Mouse (Mus musculus) mature B cell (primary cell): ENCODE measurements around the gene Armc12.
"Not testable (repeated sequence)": the region's sequence is repeated elsewhere in the genome, so short reads cannot be mapped to it uniquely, and the experiment has no call there.

Experiments used
- in situ Hi-C: fragments of 300-500 bp; cut with MboI; formaldehyde crosslinking; loops from 2 replicates; pipeline ENCODE4 v1.14.3; 2019

The Armc12 gene

DNA sequence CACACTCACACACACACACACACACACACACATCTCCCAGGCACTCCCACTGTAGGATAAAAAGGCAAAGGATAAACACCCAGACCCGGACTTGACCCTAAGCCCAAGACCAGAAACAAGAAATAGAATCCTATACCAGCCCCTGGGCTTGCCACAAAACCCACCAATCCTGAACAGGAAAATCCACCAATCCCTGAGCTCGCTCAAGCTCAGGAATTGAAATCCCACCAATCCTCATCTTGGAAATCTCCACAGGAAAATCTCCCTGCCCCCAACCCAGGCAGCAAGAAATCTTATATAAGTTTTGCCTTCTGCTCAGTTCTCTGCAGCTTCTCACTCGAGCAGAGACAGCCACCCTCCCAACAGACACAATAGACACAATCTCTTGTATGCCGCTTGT, 1.5 kb upstream of the Armc12 start:
- in situ Hi-C loops: loop anchor here (25.0 kb wide), 1 partner anchor 142 kb away; no protein-coding TSS in a partner anchor

DNA sequence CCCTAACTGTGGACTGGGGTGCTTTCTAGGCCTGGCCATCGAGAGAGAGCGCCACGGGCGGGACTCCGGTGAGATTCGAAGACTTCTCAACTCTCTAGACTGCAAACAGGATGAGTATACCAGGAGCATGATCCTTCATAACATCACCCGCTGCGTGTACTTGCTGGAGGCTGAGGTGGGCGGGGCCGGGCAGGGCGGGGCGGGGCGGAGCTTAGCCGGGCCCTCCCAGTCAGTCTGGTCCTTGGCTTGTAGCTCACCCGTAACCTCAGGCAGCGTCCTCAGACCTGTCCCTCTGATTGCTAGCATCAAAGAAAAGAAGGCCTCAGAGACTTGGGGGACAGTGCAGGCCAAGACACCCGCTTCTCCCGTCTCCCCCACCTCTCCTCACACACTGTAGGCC, 1.3 kb downstream of the Armc12 start:
- in situ Hi-C loops: loop anchor here (25.0 kb wide), 1 partner anchor 145 kb away; no protein-coding TSS in a partner anchor

DNA sequence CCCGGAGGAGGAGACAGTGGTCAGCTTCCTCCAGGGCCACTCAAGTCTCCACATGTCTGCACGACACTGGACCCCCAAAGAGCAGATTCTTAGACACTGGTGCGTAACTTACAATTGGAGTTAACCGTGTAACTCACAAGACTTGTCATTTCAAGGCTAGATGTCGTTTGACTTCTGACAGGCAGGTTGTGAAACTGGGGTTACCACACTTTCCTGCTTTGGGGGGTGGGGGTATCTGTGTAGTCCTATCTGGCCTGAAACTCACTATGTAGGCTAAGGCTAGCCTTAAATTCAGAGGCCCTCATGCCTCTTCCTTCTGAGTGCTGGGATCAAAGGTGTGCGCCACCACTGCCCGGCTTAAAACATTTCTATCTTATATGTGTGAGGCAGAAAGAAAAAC, 2.0 kb downstream of the Armc12 start:
- in situ Hi-C loops: loop anchor here (25.0 kb wide), 1 partner anchor 145 kb away; no protein-coding TSS in a partner anchor

DNA sequence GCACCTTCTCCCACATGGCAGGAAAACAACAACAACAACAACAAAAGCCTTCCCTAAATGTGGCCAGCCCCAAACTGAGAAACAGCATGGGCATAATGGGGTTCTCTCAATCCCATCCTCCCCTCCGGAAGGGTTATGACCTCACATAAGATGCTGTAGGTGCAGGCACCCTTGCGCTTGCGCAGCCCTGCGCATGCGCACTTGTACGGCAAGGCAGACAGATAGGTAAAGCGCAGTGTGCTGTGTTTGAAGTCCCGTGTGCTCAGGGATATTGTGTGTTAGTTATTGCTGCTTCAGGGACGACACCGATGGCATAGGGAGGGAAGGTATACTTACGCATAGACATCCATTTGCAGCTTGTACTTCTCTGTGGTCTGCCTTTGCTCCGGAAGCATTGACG, 2.7 kb downstream of the Armc12 start:
- in situ Hi-C loops: loop anchor here (25.0 kb wide), 1 partner anchor 146 kb away; no protein-coding TSS in a partner anchor

DNA sequence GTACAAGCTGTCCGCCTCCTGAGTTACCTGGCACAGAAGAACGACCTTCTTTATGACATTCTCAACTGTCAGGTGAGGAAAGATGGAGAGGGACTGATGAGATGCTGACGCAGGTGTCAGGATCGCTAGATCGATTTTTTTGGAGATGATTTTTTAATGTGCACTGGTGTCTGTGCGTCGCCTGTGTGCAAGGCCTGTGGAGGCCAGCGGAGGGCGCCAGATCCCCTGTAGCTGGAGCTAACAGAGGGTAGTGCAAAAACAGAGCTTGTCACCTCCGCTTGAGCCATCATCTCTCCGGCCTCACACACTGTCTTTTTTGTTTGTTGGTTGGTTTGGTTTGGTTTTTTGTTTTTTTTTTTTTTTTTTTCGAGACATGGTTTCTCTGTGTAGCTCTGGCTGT, 7.3 kb downstream of the Armc12 start:
- in situ Hi-C loops: loop anchor here (25.0 kb wide), 1 partner anchor 151 kb away; no protein-coding TSS in a partner anchor

DNA sequence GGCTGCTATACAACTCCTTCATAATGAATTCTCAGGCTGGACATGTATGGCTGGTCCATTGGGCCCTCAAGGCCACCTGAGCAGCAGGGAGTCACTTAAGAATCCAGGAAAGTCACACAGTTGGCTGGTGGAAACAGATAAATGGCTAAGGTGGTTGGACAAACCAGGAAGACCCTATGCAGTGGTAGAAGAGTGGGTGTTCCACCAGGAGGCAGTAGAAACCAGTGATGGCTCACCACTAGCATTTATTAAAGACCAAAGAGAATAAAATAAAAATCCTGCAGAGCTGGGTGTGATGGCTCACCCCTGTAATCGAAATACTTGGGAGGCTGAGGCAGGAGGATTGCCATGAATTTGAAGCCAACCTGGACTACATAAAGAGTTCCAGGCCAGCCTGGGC, 16.3 kb downstream of the Armc12 start:
- in situ Hi-C loops: loop anchor here (25.0 kb wide), 1 partner anchor 160 kb away; no protein-coding TSS in a partner anchor

DNA sequence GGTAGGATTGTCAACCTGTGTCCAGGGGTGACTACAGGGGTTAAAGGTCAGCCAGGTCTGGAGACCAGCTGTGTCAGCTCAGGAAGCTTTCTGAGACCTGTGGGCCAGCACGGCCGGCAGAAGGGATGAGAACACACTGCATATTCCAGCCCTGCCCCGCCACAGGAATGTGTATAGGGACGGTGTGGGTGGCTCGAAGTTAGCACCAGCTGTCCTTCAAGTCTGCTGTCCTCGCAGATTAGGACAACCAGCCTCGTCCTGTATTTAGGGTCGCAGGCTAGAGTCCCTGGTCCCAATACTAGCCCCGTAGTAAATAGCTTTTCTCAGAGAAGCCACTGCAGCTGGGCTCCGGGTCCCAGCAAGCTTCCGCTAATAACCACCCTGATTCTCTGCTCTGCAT, 17.9 kb downstream of the Armc12 start:
- in situ Hi-C loops: loop anchor here (25.0 kb wide), 1 partner anchor 161 kb away; no protein-coding TSS in a partner anchor

DNA sequence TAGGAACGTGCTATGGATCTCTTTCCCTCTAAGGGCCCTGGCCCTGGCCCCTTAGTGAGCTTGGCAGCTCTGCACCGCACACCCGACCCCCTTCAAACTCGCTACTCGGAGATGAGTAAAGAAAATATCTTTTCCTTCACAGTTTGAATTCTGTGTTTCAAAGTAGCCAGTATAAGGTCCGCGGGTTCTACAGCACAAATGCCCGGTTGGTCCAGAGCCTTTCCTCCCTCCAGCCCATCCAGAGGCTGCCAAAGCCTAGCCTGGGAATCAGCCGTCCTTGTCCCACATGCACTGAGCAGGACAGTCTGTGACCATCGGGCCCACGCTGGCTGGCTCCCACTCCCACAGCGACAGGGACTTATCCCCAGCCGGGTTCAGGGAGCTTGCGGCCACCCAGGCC, 18.5 kb downstream of the Armc12 start, which contains the start of gene Clpsl2:
Gene Clpsl2, plus strand, starts transcription at position 301 of the 400 bp plus-strand sequence.
- in situ Hi-C loops: loop anchor here (25.0 kb wide), 1 partner anchor 162 kb away; no protein-coding TSS in a partner anchor

DNA sequence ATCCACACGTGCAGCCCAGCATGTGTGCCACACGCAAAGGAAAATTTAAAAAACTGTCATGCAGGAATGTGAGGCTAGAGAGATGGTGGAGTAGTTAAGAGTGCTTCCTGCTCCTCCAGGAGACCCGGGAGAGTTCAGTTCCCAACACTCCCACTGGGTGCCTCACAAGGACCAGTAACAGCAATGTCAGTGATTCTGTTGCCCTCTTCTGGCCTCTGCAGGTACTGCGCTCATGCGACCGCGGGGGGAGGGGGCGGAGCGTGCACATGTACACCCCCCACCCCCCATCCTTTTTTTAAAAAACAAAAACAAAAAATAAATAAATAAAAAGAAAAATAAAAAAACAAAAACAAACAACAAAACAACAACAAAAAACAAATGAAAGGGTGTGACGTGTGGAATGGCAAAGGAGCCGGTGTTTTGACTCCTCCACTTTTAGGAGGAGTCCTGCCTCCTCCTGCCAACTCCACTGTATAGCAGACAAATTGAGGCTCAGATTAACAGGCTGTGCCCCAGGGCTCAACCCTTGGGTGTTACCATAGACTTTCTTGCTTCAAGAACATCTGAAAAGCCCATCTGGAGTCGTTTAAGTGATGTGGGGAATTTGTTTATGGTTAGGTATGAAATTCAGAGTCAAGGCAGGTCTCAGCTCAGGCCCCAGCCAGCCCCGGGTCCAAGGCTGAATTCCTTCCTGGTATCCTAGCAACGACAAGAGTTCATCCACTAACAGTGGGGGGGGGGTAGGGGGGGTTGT, 22.6 kb downstream of the Armc12 start:
- in situ Hi-C loops: no loop called here

DNA sequence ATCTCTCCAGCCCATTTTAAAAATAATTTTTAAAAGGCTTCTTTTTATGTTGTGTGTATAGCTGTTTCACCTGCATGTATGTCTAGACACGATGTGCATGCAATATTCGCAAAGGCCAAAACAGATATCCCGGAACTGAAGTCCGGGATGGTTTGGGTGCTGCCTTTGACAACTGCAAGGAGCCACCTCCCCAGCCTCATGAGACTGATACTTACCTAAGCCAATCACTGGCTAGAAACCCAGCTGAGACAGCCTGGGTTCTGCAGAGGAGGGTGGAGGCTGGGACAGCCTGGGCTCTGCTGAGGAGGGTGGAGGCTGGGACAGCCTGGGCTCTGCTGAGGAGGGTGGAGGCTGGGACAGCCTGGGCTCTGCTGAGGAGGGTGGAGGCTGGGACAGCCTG, 23.4 kb downstream of the Armc12 start:
- in situ Hi-C loops: not testable (repeated sequence)

DNA sequence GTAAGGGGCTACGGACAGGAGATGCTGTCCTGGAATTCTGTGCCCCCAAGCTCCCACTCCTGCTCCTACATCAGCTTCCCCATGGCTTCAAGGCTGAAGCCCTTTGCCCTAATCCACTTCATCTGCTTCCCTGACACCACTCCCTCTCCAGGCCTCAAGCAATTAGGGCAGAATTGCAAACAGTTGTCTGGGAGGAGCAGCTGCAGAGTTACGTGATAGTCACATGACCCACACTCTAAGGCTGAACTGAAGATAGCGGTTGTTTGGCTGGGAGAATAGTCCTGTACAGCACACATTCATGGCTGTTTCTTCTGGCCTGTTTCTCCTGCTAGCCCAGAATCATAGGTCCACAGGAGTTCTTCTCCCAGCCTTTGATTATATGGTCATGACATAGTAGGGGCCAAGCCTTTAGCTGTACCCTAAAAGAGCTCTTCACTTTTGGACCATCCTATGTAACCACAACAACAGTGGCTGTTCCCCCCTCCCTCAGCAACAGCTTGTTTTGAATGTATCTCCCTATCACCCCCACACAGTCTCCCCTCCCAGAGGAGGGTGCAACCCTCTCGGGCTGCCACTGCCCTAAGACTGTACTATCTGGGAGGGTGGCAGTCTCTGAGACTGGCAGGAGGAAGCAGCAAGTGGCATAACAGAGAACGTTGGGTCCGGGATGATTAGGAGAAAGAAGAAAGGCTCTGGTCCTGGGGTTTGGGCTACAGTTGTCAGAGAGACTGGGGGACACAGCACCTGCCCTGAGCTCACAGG, 26.2 kb downstream of the Armc12 start:
- in situ Hi-C loops: no loop called here

DNA sequence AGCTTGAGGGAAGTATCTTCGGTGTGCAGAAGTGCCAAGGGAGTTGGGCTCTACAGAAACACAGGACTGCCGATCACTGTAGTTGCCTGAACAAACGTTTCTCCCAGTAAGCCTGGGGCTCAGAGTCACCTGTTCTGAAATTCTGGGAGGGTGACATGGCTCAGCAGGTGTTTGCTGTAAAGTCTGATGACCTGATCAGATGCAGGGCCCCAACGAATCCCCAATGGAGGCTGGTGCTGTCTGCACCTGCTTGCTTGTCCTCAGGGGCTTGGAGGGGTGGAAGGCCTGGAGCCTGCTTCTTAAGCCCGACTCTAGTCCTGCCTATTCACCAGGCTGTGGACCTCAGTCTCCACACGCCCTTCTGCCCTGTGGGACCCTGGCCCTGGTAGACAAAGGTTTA, 27.2 kb downstream of the Armc12 start:
- in situ Hi-C loops: no loop called here

DNA sequence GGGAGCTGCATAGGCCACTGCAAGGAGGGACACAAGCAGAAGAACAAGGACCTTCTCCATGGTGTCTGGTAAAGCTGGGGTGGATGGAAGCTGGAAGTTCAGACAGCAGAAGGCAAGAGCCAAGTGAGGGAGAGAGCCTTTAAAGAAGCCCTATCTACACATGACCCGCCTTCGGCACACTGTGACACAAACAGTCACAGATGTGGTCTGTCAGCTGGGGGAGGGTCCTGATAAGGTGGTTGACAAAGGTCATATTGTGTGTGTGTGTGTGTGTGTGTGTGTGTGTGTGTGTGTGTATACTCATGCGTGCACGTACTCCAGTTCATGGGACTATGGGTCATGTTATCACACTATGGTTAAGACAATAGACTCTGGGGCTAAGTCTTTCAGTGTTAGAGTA, 30.0 kb downstream of the Armc12 start, which contains the start of gene Clps:
Gene Clps, minus strand, starts transcription at position 169 of the 400 bp plus-strand sequence.
- in situ Hi-C loops: no loop called here

DNA sequence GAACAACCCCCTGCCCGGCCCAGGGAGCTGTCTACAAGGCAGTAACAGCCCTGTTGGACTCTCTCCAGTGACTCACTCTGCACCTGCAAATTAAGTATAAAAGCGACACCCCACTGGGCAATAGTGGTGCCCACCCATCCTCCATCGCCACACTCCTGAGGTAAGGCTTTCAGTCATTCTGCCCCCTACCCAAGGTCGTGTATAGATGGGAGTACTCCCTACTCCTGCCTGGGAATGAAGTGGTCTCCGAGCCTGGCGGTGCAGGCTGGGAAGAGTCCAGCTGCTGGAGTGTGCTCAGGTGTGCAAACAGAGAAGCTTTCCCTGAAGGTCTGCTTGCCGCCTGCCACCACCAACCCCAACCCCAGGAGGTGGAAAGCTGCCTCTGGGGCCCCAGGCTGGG, 31.0 kb downstream of the Armc12 start:
- in situ Hi-C loops: no loop called here

DNA sequence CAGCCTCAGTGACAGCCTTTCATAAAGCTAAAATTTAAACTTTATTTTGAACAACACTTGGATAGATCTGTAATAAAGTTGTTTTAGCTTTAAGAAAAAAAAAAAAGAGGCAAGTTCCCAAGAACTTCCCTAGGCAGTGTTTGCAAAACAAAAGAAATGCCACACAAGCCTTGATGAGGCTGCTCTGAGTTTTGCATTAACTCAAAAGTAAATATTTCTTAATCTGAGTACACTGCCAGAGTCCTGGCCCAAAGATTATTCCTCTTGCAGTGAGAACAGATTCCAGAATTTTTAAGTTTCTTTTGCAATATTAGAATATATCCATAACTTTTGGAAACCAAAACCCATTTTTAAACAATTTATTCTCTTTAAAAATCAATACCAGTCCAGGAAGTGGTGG, 34.6 kb downstream of the Armc12 start:
- in situ Hi-C loops: no loop called here

DNA sequence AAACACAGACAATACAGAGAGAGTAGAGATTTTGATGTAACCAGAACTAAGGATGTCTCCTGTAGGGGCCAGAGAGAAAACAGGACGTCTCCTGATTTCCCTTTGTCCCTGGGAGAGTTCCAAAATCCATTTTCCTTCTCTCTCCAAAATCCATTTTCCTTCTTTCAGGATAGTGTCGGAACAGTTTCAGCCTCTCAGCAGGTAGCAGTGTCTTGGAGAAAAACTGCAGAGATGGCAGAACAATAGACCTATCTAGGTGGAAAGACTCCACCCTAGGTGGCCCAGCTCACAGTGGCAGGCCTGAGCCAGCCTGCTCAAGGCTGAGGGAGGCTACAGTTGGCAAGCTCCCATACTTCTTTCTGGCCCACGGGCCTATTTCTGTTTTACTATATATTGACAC, 36.9 kb downstream of the Armc12 start:
- in situ Hi-C loops: no loop called here

DNA sequence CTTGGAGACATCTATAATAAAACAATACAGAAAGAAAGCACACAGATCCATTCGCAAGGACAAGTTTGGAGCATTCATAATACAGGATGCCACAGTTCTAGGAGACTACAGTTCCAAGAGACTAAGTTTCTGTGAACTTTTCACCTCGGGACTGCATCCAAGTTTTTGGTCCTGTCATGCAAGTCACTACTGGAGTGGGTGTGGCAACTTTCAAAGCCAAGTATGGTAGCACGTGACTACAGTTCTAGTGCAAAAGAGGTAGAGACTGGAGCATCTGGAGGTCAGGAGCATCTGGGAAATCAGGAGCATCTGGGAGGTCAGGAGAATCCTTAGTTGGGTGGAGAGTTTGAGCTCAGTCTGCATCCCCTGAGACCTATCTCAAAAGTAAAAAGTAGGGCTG, 41.3 kb downstream of the Armc12 start:
- in situ Hi-C loops: no loop called here

DNA sequence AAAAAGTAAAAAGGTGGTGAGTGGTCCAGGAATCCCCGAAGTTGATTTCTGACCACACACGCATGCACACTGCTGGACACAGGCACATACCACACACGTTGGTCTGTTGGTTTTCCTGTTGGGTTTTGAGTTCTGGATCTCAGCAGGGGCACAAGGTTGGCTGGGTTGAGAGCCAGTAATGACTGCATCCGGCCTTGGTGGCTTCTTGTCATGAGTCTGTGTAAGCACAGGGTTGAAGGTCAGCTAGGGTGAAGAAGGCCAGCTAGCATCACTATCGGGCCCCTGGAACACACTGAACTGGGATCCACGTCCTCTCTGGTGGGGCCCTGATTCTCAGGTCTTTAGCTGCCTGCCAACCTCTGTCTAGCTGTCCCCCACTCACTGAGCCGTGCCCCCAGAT, 41.9 kb downstream of the Armc12 start:
- in situ Hi-C loops: no loop called here

DNA sequence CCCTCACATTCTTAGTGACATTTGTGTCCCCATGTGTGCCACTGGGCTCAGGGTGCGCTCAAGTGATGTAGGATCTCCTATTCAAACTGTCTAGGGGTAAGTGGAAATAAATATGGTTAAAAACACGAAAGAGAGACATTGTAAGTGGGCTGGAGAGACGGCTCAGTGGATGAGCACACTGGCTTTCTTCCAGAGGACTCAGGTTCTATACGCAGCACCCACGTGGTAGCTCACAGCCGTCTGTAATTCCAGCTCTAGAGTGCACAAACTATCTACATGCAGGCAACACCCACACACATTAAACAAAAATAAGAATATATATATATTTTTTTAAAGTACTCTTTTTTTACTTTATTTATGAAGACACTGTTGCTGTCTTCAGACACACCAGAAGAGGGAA, 42.3 kb downstream of the Armc12 start:
- in situ Hi-C loops: no loop called here

DNA sequence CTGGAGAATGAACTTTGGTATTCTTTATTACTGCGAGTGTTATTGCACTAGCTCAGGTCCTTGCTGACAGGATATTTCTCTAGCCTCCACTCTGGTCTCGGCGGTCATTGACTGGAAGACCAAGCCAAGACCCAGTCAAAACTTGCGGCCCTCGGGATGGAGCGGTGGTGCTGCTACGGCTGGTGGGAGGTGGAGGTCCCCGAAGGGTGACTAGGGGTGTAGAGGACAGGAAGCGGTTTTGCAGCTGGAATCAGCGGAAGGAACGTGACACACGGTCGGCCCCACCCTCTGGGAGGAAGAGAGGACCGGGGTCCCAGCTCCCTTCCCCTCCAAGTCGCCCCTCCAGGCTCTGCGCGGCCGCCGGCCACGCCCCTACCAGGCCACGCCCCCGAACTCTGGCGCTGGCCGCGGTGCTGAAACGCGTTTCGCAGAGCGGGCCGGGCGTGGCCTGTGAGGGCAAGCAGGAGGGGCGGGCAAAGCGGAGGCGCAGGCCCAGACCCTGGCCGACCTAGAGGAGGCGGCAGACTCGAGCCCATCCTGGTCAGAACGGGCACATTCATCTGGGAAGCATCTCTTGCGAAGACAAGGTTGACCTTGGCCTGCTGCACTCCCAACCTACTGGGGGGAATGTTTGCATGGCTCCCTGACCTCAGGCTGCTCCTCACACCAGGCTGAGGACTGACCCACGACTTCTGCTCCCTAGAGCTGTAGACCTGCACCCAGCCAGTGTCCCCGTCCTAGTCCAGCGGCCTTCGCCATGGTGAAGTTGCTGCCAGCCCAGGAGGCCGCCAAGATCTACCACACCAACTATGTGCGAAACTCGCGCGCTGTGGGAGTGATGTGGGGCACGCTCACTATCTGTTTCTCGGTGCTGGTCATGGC, 44.9 kb downstream of the Armc12 start, which contains the start of gene Lhfpl5:
Gene Lhfpl5, plus strand, starts transcription at position 398 of the 882 bp plus-strand sequence.
- in situ Hi-C loops: no loop called here

DNA sequence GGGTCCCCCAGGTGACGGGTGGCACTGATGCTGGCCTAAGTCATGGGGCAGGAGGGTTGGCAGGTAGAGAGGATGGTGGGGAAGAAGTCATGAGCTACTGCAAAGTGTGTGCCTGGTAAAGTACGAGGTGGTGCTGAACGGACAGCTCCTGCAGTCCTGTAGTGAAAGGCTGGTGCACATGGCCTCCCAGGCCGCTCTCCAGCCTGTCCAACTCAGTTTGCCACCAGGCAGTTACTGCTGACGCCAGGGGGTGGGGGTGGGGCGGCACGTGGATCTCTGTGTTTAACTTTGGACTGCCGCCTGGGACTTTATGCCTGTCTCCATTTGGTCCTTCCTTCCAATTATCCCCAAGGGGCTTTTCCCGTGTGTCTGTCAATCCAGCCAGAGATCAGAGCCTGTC, 49.8 kb downstream of the Armc12 start:
- in situ Hi-C loops: no loop called here

DNA sequence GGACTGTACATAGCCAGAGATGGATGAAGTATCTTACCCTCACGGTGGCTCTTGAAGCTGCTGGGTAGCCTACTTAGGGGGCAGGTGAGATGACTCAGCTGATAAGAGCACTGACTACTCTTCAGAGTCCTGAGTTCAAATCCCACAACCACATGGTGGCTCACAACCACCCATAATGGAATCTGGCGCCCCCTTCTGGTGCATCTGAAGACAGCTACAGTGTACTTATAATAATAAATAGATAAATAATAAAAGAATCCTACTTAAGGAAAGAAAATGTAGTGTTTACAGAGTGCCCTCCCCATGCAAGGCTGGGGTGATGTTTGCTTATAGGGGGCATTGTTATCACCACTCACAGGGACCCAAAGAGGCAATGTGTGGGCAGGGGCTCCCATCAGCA, 50.5 kb downstream of the Armc12 start:
- in situ Hi-C loops: no loop called here
